Mouse (Mus musculus) forebrain, embryonic 13.5 days (tissue): ENCODE data around the gene B3galt6. TPM values are rescaled to one million over a fixed set of nuclear protein-coding genes. Genes with fewer than 3 reads are reported as not detected.

Experiments used
- ATAC-seq: fragments of 200-750 bp; cut with Nextera tagmentation; 2 replicates; pipeline ENCODE4 v1.8.0; 2017
- H3K27ac ChIP-seq: fragments of 300-500 bp; sonication (generic); 2 replicates; pipeline ENCODE4 v1.5.1; 2015; ENCODE audit warnings: inconsistent platforms, mild to moderate bottlenecking, moderate library complexity
- H3K27me3 ChIP-seq: fragments of 300-500 bp; sonication (generic); 2 replicates; pipeline ENCODE4 v1.6.1; 2015; ENCODE audit warnings: mild to moderate bottlenecking, inconsistent platforms
- H3K36me3 ChIP-seq: fragments of 300-500 bp; sonication (generic); 2 replicates; pipeline ENCODE4 v1.6.1; 2015; ENCODE audit warnings: mild to moderate bottlenecking, inconsistent platforms; ENCODE audit not compliant: poor library complexity, severe bottlenecking
- H3K4me1 ChIP-seq: fragments of 300-500 bp; sonication (generic); 2 replicates; pipeline ENCODE4 v1.6.1; 2015; ENCODE audit warnings: inconsistent platforms
- H3K4me2 ChIP-seq: fragments of 300-500 bp; sonication (generic); 2 replicates; pipeline ENCODE4 v1.6.1; 2015; ENCODE audit warnings: inconsistent platforms, mild to moderate bottlenecking, moderate library complexity
- H3K4me3 ChIP-seq: fragments of 300-500 bp; sonication (generic); 2 replicates; pipeline ENCODE4 v1.5.1; 2015; ENCODE audit warnings: mild to moderate bottlenecking, inconsistent platforms
- H3K9ac ChIP-seq: fragments of 300-500 bp; sonication (generic); 2 replicates; pipeline ENCODE4 v1.6.1; 2015; ENCODE audit warnings: mild to moderate bottlenecking, inconsistent platforms
- H3K9me3 ChIP-seq: fragments of 300-500 bp; sonication (generic); replicated peaks from 2 replicates; pipeline ENCODE4 v1.6.1; 2016; ENCODE audit warnings: inconsistent platforms
- WGBS: fragments of 180-500 bp; shearing (Covaris S2); methylation state at CpG from one replicate; pipeline ENCODE4 v1.1.7; 2015; 5-methylcytosine and 5-hydroxymethylcytosine counted together
- polyA plus RNA-seq: library from polyadenylated mRNA; unstranded; fragments of >200 nt; fragmentation: Nextera tagmentation; extraction: Ambion mirVana; gene quantifications from 2 replicates; pipeline ENCODE4 v1.2.1, GENCODE M21; 2015

B3galt6 gene
- polyA plus RNA-seq: 21.0 and 21.8 TPM in 2 replicates

DNA sequence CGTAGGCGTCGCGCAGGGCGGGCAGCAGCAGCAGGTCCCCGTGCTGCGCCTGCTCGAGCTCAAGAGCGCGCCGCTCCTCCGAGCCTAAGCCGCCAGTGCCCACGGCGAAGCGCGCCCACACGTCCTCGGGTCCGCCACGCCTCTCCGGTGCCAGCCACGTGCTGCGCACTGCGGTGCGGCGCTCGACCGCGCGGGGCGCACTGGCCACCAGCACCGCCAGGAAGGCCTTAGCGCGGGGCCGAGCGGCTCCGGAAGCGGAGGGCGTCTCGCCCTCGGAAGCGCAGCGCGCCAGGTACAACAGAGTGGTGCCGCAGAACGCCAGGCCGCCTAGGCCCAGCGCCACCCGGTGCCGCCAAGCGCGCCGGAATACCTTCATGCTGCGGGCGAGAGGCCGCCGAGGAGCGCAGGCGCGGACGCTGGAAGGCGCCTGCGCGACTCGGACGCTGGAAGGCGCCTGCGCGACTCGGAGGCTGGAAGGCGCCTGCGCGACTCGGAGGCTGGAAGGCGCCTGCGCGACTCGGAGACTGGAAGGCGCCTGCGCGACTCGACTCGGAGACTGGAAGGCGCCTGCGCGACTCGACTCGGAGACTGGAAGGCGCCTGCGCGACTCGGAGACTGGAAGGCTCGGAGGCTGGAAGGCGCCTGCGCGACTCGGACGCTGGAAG, at the start of gene B3galt6, which contains the start of gene Sdf4:
B3galt6 (minus strand) TSS at position 409 of the 665 bp plus-strand sequence.
Sdf4 (plus strand) TSS at position 632 of the 665 bp plus-strand sequence.
- Histone ChIP-seq H3K4me2 (peak within 1 kb of the TSS; percentile 99), H3K4me3 (peak within 1 kb of the TSS; percentile 72), H3K27ac (peak within 1 kb of the TSS; percentile 94), H3K9me3 (no peaks in the 10 kb centered on the region), H3K27me3 (no peaks in the 10 kb centered on the region), H3K4me1 (peaks cover 29% of the 10 kb centered on the region), H3K9ac (peak within 1 kb of the TSS; percentile 82), H3K36me3 (peaks cover 24% of the 10 kb centered on the region)
- under 1% methylated on average over 86 of the region's 99 CpGs for WGBS
- peak; percentile 89 for ATAC-seq

- ATAC-seq: no peak
- Histone ChIP-seq H3K27ac (no peak overlapping the region), H3K36me3 (no peaks in the 10 kb centered on the region), H3K4me3 (peak overlapping the region; percentile 21), H3K4me1 (peaks cover 29% of the 10 kb centered on the region), H3K9me3 (no peaks in the 10 kb centered on the region), H3K4me2 (peak overlapping the region; percentile 53), H3K27me3 (peaks cover 26% of the 10 kb centered on the region), H3K9ac (peak overlapping the region; percentile 30; the same call in 1 of the 2 replicates)
- whole genome bisulfite sequencing: 3% methylated on average over 24 of the region's 25 CpGs
Observed at GRCm38 (mm10) chr4:156034901-156035300, 42.5 kb upstream of the B3galt6 start.

DNA sequence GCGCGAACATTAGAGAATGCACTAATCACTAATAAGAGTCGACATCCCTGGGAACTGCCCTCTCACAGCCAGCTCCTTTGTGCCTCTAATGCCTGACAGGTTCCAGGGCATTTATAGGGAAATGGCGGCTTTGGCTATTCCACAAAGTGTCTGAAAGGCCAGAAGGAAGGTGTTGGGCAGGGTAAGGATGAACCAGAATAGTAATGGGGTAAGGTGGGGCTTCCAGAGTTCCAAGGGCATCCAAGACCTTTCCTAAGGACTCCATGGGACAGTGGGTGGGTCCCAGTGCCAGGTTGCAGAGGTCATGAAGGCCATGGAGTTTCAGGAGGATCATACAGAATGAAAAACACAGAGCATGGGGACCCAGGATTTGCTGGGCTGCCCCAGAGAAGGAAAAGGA, 41.9 kb upstream of the B3galt6 start:
- Histone ChIP-seq H3K27me3 (peaks cover 26% of the 10 kb centered on the region), H3K27ac (no peak overlapping the region), H3K36me3 (no peaks in the 10 kb centered on the region), H3K4me1 (peaks cover 29% of the 10 kb centered on the region), H3K9ac (no peak overlapping the region), H3K4me3 (no peak overlapping the region), H3K9me3 (no peaks in the 10 kb centered on the region), H3K4me2 (no peak overlapping the region)
- ATAC-seq: no peak
- 47% methylated on average over 4 of the region's 4 CpGs for WGBS

DNA sequence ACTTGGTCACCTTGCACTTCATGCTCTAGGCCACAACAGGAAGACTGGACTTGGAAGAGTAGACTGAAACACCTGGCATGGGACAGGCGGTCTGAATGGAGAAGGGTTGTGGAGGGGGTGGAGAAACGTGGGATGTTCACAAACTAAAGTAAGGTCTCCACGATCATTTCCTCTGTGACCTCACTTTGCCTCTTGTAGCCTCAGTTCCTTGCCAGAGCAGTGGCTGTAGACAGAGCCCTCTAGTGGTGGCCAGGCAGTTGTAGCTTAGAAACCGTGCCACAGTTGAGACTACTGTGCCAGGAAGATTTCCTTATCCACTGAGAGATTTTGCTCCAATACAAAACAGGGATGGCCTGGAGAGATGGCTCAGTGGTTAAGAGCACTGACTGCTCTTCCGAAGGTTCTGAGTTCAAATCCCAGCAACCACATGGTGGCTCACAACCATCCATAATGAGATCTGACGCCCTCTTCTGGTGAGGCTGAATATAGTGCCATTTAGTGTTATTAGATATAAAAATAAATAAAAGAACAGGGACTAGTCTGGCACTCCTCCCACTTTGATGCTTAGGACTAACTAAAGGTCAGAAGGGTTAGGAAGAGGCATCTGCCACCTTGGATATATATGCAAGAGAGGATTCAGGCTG, 41.1 kb upstream of the B3galt6 start:
- WGBS: 57% methylated on average over 6 of the region's 6 CpGs
- no peak overlapping the region for H3K4me2 ChIP-seq

DNA sequence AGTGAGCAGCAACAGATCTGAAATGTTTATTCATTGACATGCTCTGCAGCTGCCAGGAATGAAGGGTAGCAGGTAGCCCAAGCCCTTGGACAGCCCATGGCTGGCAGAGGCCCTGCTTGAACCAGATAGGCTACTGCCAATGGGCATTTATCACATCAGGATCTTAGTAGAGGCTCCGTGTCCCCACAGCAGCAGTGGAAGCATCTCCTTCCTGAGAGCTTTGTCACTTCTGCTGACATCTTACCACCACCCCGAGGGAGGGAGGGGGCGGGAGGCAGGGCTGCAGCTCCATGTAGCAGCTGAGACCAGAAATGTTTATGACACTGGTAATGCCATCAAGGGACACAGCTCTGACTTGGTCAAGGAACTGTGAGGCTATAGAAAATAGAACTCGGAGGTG, 40.4 kb upstream of the B3galt6 start:
- Histone ChIP-seq H3K4me3 (no peak overlapping the region), H3K27me3 (peaks cover 26% of the 10 kb centered on the region), H3K9me3 (no peaks in the 10 kb centered on the region), H3K27ac (no peak overlapping the region), H3K9ac (no peak overlapping the region), H3K4me2 (no peak overlapping the region), H3K4me1 (peaks cover 29% of the 10 kb centered on the region), H3K36me3 (peaks cover 7% of the 10 kb centered on the region)
- ATAC-seq: no peak
- WGBS: 93% methylated on average over 4 of the region's 4 CpGs

More for the DNA sequence above, 41.1 kb upstream of the B3galt6 start:
- Histone ChIP-seq H3K4me3 (no peak overlapping the region), H3K27ac (no peak overlapping the region), H3K9me3 (no peaks in the 10 kb centered on the region), H3K27me3 (peaks cover 26% of the 10 kb centered on the region), H3K9ac (no peak overlapping the region), H3K4me1 (peaks cover 29% of the 10 kb centered on the region), H3K36me3 (no peaks in the 10 kb centered on the region)
- no peak for ATAC-seq

GRCm38 (mm10) chr4:156031593-156032391, 39.3 kb upstream of the B3galt6 start:
- peaks cover 9% of the 10 kb centered on the region for H3K36me3 ChIP-seq
- H3K27ac ChIP-seq: peak overlapping the region; percentile 80
- peak overlapping the region; percentile 44 for H3K4me3 ChIP-seq
- H3K27me3 ChIP-seq: peaks cover 26% of the 10 kb centered on the region
- H3K9me3 ChIP-seq: no peaks in the 10 kb centered on the region
- H3K9ac ChIP-seq: peak overlapping the region; percentile 55
- peaks cover 29% of the 10 kb centered on the region for H3K4me1 ChIP-seq
- WGBS: 2% methylated on average over 24 of the region's 24 CpGs
- peak; percentile 92 for ATAC-seq
- peak overlapping the region; percentile 63 for H3K4me2 ChIP-seq

GRCm38 (mm10) chr4:156031255-156031592, 38.8 kb upstream of the B3galt6 start:
- no peak; the same call in 1 of the 2 replicates for ATAC-seq
- peaks cover 29% of the 10 kb centered on the region for H3K4me1 ChIP-seq
- peaks cover 12% of the 10 kb centered on the region for H3K36me3 ChIP-seq
- H3K4me3 ChIP-seq: peak overlapping the region; percentile 44
- H3K9me3 ChIP-seq: no peaks in the 10 kb centered on the region
- WGBS: 8% methylated on average over 7 of the region's 7 CpGs
- H3K27ac ChIP-seq: peak overlapping the region; percentile 80; the same call in 1 of the 2 replicates
- peaks cover 25% of the 10 kb centered on the region for H3K27me3 ChIP-seq
- H3K4me2 ChIP-seq: peak overlapping the region; percentile 63
- peak overlapping the region; percentile 55 for H3K9ac ChIP-seq

DNA sequence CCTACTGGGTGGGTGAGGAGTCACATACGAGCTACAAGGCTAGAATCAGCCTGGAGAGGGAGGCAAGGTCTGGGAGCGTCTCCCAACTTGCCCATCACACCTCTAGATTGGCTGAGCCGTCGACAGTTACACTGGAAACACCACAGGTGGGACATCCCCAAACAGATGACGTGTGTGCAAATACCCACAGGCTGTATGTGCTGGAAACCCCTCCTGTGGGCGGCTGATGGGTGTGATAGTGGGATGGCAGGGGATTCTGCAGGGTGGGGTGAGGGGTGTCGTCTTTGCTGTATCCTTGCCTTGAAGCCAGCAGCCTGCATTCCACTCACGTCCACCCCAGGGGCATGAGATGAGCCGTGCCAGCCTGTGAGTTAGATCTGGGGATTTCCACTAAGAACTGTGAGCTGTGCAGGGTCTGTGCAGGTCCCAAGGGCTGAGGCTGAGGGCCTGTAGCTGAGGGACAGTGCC, 38.2 kb upstream of the B3galt6 start:
- Histone ChIP-seq H3K9me3 (no peaks in the 10 kb centered on the region), H3K36me3 (peaks cover 17% of the 10 kb centered on the region), H3K9ac (peak overlapping the region; percentile 55), H3K4me3 (peak overlapping the region; percentile 44), H3K4me2 (peak overlapping the region; percentile 63), H3K27ac (no peak overlapping the region), H3K27me3 (peaks cover 20% of the 10 kb centered on the region), H3K4me1 (peaks cover 29% of the 10 kb centered on the region)
- ATAC-seq: peak; percentile 13; the same call in 1 of the 2 replicates
- WGBS: 72% methylated on average over 9 of the region's 9 CpGs

DNA sequence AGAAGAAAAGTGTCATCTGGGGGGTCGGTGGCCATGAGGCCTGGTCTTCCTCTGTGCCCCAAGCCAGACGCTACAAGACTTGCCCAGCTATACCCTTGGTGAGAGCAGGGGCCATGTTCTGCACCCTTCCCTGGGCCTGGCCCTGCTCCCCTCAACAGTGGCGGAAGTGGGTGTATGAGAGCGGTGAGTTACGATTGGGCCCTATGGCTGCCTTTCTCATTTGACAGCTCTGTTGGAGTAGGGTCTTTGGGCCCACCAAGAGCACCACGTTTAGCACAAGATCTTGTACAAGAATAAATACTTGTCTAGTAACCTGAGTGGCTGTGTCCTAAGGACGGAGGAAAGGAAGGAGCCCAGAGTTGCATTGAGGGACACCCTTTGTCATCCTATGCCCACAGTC, 36.1 kb upstream of the B3galt6 start:
- Histone ChIP-seq H3K4me1 (peaks cover 26% of the 10 kb centered on the region), H3K4me2 (no peak overlapping the region), H3K4me3 (no peak overlapping the region), H3K27me3 (no peaks in the 10 kb centered on the region), H3K9ac (no peak overlapping the region), H3K36me3 (peaks cover 17% of the 10 kb centered on the region), H3K9me3 (no peaks in the 10 kb centered on the region), H3K27ac (no peak overlapping the region)
- no peak for ATAC-seq
- 92% methylated on average over 7 of the region's 7 CpGs for WGBS

- Histone ChIP-seq H3K9ac (no peak within 1 kb of the TSS), H3K9me3 (no peaks in the 10 kb centered on the region), H3K36me3 (peaks cover 17% of the 10 kb centered on the region), H3K4me2 (no peak within 1 kb of the TSS), H3K27ac (no peak within 1 kb of the TSS), H3K27me3 (no peaks in the 10 kb centered on the region), H3K4me3 (no peak within 1 kb of the TSS), H3K4me1 (peaks cover 10% of the 10 kb centered on the region)
- ATAC-seq: no peak
- WGBS: 57% methylated on average over 4 of the region's 4 CpGs
Observed at GRCm38 (mm10) chr4:156026013-156026412, 33.6 kb upstream of the B3galt6 start, which contains the start of gene Tnfrsf18. Gene Tnfrsf18, plus strand, starts transcription at chr4:156026164.

DNA sequence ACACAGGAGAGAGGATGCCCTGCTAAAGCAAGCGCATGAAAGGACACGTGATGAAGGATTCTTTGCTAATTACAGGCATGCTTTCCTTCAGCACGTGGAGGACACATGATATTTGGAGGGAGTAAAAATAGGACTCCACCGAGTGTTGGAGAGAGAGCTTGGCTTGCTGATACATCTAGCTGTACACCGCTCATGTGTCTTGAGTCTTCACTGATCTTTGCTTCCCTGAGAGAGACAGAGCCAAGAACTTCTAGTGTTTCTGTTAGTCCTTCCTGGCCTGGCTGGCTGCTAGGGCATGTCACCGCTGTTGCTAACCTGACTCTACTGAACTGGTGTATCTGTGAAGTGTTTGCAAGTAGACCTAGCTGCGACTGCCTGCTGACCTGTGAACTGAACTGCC, 31.7 kb upstream of the B3galt6 start:
- no peaks in the 10 kb centered on the region for H3K4me1 ChIP-seq
- no peak for ATAC-seq
- no peak overlapping the region for H3K9ac ChIP-seq
- no peaks in the 10 kb centered on the region for H3K9me3 ChIP-seq
- peaks cover 17% of the 10 kb centered on the region for H3K36me3 ChIP-seq
- no peaks in the 10 kb centered on the region for H3K27me3 ChIP-seq
- H3K27ac ChIP-seq: no peak overlapping the region
- H3K4me3 ChIP-seq: no peak overlapping the region
- no peak overlapping the region for H3K4me2 ChIP-seq
- 93% methylated on average over 7 of the region's 7 CpGs for WGBS

GRCm38 (mm10) chr4:156023520-156023919, 31.1 kb upstream of the B3galt6 start:
- WGBS: 80% methylated on average over 9 of the region's 9 CpGs
- ATAC-seq: no peak
- no peak overlapping the region for H3K4me3 ChIP-seq
- H3K27ac ChIP-seq: no peak overlapping the region
- peaks cover 16% of the 10 kb centered on the region for H3K36me3 ChIP-seq
- H3K9ac ChIP-seq: no peak overlapping the region
- H3K9me3 ChIP-seq: no peaks in the 10 kb centered on the region
- H3K4me2 ChIP-seq: no peak overlapping the region
- no peaks in the 10 kb centered on the region for H3K27me3 ChIP-seq
- H3K4me1 ChIP-seq: no peaks in the 10 kb centered on the region
